Mouse (Mus musculus) ovary, adult 2 months (tissue): Measurements from ENCODE around the gene Krt71. TPM values are rescaled to one million over a fixed set of nuclear protein-coding genes. Genes with fewer than 3 reads are reported as not detected.

Experiments
- polyA plus RNA-seq: library from polyadenylated mRNA; depleted of rRNA; stranded (reverse); fragments of >200 nt; gene quantifications from 2 replicates; pipeline ENCODE4 v1.2.3, GENCODE M21; 2012; rRNA removed

Gene Krt71
- polyA plus RNA-seq, result 0.07 TPM in 1 of 2 replicates, not detected in the other

DNA sequence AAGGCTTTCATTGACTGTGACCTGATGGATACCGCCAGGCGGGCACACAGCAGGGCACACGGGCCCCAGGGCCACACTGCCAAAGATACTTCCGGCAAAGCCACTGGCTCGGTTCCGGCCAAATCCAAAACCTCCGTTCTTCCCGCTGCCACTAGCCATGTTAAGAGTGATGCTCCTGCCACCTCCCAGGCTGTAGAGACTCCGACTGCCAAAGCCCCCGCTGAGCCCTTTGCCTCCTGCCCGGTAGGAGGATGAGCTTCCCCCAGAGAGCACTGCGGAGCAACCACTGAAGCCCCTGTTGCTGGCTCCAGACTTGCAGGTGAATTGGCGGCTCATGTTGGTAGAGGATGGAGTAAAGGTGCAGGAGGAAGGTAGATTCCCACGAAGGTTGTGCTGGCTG is at the start of gene Krt71:
Krt71 (minus strand) TSS at position 399 of the 400 bp plus-strand sequence.

DNA sequence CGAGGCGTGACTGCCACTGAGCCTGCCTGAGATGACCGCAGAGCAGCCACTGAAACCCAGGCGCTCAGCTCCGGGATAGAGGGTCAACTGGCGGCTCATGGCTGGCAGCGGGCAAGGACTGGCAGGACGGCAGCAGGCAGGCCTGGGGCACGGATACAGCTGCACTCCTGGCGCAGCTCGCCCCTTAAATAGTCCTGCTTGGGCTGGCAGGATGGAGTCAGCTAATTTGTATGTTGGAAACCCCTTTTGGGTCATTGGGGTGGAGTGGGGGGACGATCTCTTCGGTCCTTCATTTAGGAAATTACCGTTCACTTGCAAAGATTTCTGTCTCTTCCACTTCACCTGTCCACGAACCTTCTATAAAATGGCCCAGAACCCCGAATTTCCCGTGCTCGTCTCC is 43.5 kb upstream of the Krt71 start, which contains the start of gene Krt72:
Krt72 (minus strand) TSS at position 101 of the 400 bp plus-strand sequence.

DNA sequence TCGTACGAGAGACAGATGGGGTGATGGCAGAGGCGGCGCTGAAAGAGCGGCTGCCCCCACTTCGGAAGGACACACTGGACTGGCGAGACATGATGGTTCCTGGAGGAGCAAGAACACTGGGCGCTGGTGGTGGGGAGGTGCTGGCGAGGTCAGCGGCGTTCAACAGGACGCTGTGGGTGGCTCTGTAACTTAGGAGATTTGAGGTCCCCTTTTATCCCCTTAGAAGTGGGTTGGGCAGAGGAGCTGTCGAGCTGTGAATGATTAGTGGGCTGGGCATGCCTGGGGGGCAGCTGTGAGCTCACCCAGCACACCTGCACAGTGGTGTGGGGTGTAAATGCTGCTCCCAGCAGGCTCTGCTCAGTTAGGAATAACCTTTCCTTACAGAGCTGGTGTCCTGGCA is 30.2 kb downstream of the Krt71 start, which contains the start of gene Krt5:
Krt5 (minus strand) TSS at position 179 of the 400 bp plus-strand sequence.

DNA sequence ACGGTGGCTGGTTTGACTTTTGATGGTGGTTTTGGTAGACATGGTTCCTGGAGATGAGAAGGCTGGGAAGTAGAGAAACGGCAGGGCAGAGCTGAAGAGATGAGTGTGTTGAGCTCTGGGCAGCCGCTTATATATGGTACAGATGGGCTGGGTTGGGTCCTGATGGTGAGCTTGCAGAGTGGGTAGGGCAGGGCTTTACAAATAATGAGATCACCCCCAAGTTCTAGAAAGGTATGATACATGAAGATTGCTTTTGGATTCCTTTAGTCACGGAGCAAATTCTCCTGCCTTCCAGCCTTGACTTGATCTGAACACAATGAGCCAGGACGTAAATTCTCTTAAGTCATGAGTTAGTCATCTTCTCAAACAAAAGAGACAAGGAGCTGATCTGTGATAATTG is 48.7 kb downstream of the Krt71 start, which contains the start of gene Krt6a:
Krt6a (minus strand) TSS at position 101 of the 400 bp plus-strand sequence.

Other genes with a start within 250 kb of the Krt71 start
- gene Gm49425, start 225.8 kb downstream of the Krt71 start, polyA plus RNA-seq, result 0.34 TPM in 1 of 2 replicates, not detected in the other
- gene Krt84, start 210.3 kb downstream of the Krt71 start, polyA plus RNA-seq, result 1.5 and 2.3 TPM in 2 replicates
- gene Krt82, start 192.4 kb downstream of the Krt71 start, polyA plus RNA-seq, result not detected in 2 replicates
- gene Krt90, start 180.2 kb downstream of the Krt71 start, polyA plus RNA-seq, result 0.17 and 0.46 TPM in 2 replicates
- gene Krt75, start 169.2 kb downstream of the Krt71 start, polyA plus RNA-seq, result 0.10 and 0.25 TPM in 2 replicates
- gene Gm5414, start 114.9 kb downstream of the Krt71 start, polyA plus RNA-seq, result not detected in 2 replicates
- gene Gm5478, start 95.7 kb downstream of the Krt71 start, polyA plus RNA-seq, result not detected in 2 replicates
- gene Krt6b, start 62.8 kb downstream of the Krt71 start, polyA plus RNA-seq, result 0.06 and 1.4 TPM in 2 replicates
- gene Krt6a, start 48.8 kb downstream of the Krt71 start, polyA plus RNA-seq, result 0.22 and 0.31 TPM in 2 replicates
- 0.10 and 0.13 TPM in 2 replicates for gene Krt5, start 30.2 kb downstream of the Krt71 start, polyA plus RNA-seq
- gene Krt72, start 43.4 kb upstream of the Krt71 start, polyA plus RNA-seq, result not detected in 2 replicates
- gene Krt73, start 59.2 kb upstream of the Krt71 start, polyA plus RNA-seq, result 0.28 and 0.74 TPM in 2 replicates
- gene Krt2, start 75.1 kb upstream of the Krt71 start, polyA plus RNA-seq, result not detected in 2 replicates
- gene Krt1, start 107.7 kb upstream of the Krt71 start, polyA plus RNA-seq, result 1.9 and 2.8 TPM in 2 replicates
- gene Krt77, start 126.6 kb upstream of the Krt71 start, polyA plus RNA-seq, result not detected in 2 replicates
- gene Krt76, start 149.8 kb upstream of the Krt71 start, polyA plus RNA-seq, result 0.10 and 0.13 TPM in 2 replicates
- gene Krt4, start 181.6 kb upstream of the Krt71 start, polyA plus RNA-seq, result 0.17 and 0.18 TPM in 2 replicates
- gene Krt79, start 197.2 kb upstream of the Krt71 start, polyA plus RNA-seq, result 5.7 and 6.6 TPM in 2 replicates
- gene Krt78, start 211.2 kb upstream of the Krt71 start, polyA plus RNA-seq, result 0.05 TPM in 1 of 2 replicates, not detected in the other